Mouse (Mus musculus) forebrain, embryonic 12.5 days (tissue): ENCODE data around the gene Cit. TPM values are rescaled to one million over a fixed set of nuclear protein-coding genes. Genes with fewer than 3 reads are reported as not detected.

ENCODE experiments used
- ATAC-seq: fragments of 200-750 bp; cut with Nextera tagmentation; 2 replicates; pipeline ENCODE4 v1.8.0; 2017; ENCODE audit warnings: moderate TSS enrichment; ENCODE audit not compliant: low FRiP score
- H3K27ac ChIP-seq: fragments of 300-500 bp; sonication (generic); 2 replicates; pipeline ENCODE4 v1.5.1; 2016; ENCODE audit warnings: mild to moderate bottlenecking
- H3K27me3 ChIP-seq: fragments of 300-500 bp; sonication (generic); 2 replicates; pipeline ENCODE4 v1.6.1; 2016; ENCODE audit warnings: mild to moderate bottlenecking
- H3K36me3 ChIP-seq: fragments of 300-500 bp; sonication (generic); replicated peaks from 2 replicates; pipeline ENCODE4 v1.6.1; 2016; ENCODE audit warnings: mild to moderate bottlenecking
- H3K4me1 ChIP-seq: fragments of 300-500 bp; sonication (generic); 2 replicates; pipeline ENCODE4 v1.6.1; 2016
- H3K4me2 ChIP-seq: fragments of 300-500 bp; sonication (generic); 2 replicates; pipeline ENCODE4 v1.6.1; 2016; ENCODE audit warnings: mild to moderate bottlenecking, moderate library complexity
- H3K4me3 ChIP-seq: fragments of 300-500 bp; sonication (generic); replicated peaks from 2 replicates; pipeline ENCODE4 v1.5.1; 2016; ENCODE audit warnings: mild to moderate bottlenecking
- H3K9ac ChIP-seq: fragments of 300-500 bp; sonication (generic); 2 replicates; pipeline ENCODE4 v1.6.1; 2016; ENCODE audit warnings: mild to moderate bottlenecking
- H3K9me3 ChIP-seq: fragments of 300-500 bp; sonication (generic); 2 replicates; pipeline ENCODE4 v1.6.1; 2016
- WGBS: fragments of 180-500 bp; shearing (Covaris S2); methylation state at CpG from one replicate; pipeline ENCODE4 v1.1.7; 2016; 5-methylcytosine and 5-hydroxymethylcytosine counted together
- polyA plus RNA-seq: library from polyadenylated mRNA; unstranded; fragments of >200 nt; fragmentation: Nextera tagmentation; extraction: Ambion mirVana; gene quantifications from 2 replicates; pipeline ENCODE4 v1.2.1, GENCODE M21; 2016

Gene Cit
- polyA plus RNA-seq, 1 experiment from 2014 or later, result 46.5 TPM

- Histone ChIP-seq H3K36me3 (peaks cover 87% of the 10 kb centered on the region), H3K4me2 (no peak overlapping the region), H3K9ac (no peak overlapping the region), H3K4me3 (no peak overlapping the region), H3K9me3 (peaks cover 8% of the 10 kb centered on the region; the same call in 1 of the 2 replicates), H3K27ac (no peak overlapping the region), H3K4me1 (no peaks in the 10 kb centered on the region), H3K27me3 (no peaks in the 10 kb centered on the region)
- ATAC-seq, result no peak
- 97% methylated on average over 14 of the region's 14 CpGs for WGBS
Measured at GRCm38 (mm10) chr5:115954549-115954948, 109.5 kb downstream of the Cit start.

GRCm38 (mm10) chr5:115955131-115955530 is 110.1 kb downstream of the Cit start:
- no peak for ATAC-seq
- no peaks in the 10 kb centered on the region for H3K4me1 ChIP-seq
- peaks cover 84% of the 10 kb centered on the region for H3K36me3 ChIP-seq
- no peak overlapping the region for H3K9ac ChIP-seq
- no peaks in the 10 kb centered on the region for H3K27me3 ChIP-seq
- WGBS, result 93% methylated on average over 14 of the region's 14 CpGs
- no peak overlapping the region for H3K4me2 ChIP-seq
- H3K9me3 ChIP-seq, result peaks cover 8% of the 10 kb centered on the region; the same call in 1 of the 2 replicates
- H3K27ac ChIP-seq, result no peak overlapping the region
- H3K4me3 ChIP-seq, result no peak overlapping the region

- H3K9ac ChIP-seq, result no peak overlapping the region
- peaks cover 83% of the 10 kb centered on the region for H3K36me3 ChIP-seq
Measured at GRCm38 (mm10) chr5:115956048-115956447, 111.0 kb downstream of the Cit start.

GRCm38 (mm10) chr5:115957177-115957576 is 112.1 kb downstream of the Cit start:
- WGBS, result 96% methylated on average over 6 of the region's 6 CpGs
- Histone ChIP-seq H3K27me3 (no peaks in the 10 kb centered on the region), H3K36me3 (peaks cover 80% of the 10 kb centered on the region), H3K9me3 (peaks cover 8% of the 10 kb centered on the region; the same call in 1 of the 2 replicates), H3K4me2 (no peak overlapping the region), H3K27ac (no peak overlapping the region), H3K4me3 (no peak overlapping the region), H3K4me1 (no peaks in the 10 kb centered on the region), H3K9ac (no peak overlapping the region)
- no peak for ATAC-seq

More at GRCm38 (mm10) chr5:115956048-115956447, 111.0 kb downstream of the Cit start:
- Histone ChIP-seq H3K4me2 (no peak overlapping the region), H3K4me3 (no peak overlapping the region), H3K27ac (no peak overlapping the region), H3K27me3 (no peaks in the 10 kb centered on the region), H3K9me3 (peaks cover 8% of the 10 kb centered on the region; the same call in 1 of the 2 replicates), H3K4me1 (no peaks in the 10 kb centered on the region)
- ATAC-seq, result no peak
- 99% methylated on average over 14 of the region's 14 CpGs for WGBS

- Histone ChIP-seq H3K27me3 (no peaks in the 10 kb centered on the region), H3K9ac (no peak overlapping the region), H3K4me3 (no peak overlapping the region), H3K36me3 (peaks cover 69% of the 10 kb centered on the region), H3K4me2 (no peak overlapping the region), H3K27ac (no peak overlapping the region), H3K4me1 (no peaks in the 10 kb centered on the region), H3K9me3 (peaks cover 8% of the 10 kb centered on the region; the same call in 1 of the 2 replicates)
- ATAC-seq, result no peak
- WGBS, result 79% methylated on average over 1 of the region's 1 CpGs
Measured at GRCm38 (mm10) chr5:115958344-115958743, 113.3 kb downstream of the Cit start.

- Histone ChIP-seq H3K9ac (no peak overlapping the region), H3K36me3 (peaks cover 64% of the 10 kb centered on the region), H3K4me3 (no peak overlapping the region), H3K4me2 (no peak overlapping the region), H3K27ac (no peak overlapping the region), H3K4me1 (no peaks in the 10 kb centered on the region), H3K27me3 (no peaks in the 10 kb centered on the region), H3K9me3 (peaks cover 8% of the 10 kb centered on the region; the same call in 1 of the 2 replicates)
- WGBS, result 92% methylated on average over 11 of the region's 11 CpGs
- no peak for ATAC-seq
Measured at GRCm38 (mm10) chr5:115958814-115959213, 113.7 kb downstream of the Cit start.

- Histone ChIP-seq H3K27me3 (no peaks in the 10 kb centered on the region), H3K9ac (no peak overlapping the region), H3K4me1 (no peaks in the 10 kb centered on the region), H3K9me3 (0 out of 2 replicates have a peak, but pooled peaks cover 4% of the 10 kb centered on the region), H3K27ac (no peak overlapping the region), H3K4me2 (no peak overlapping the region), H3K4me3 (no peak overlapping the region), H3K36me3 (peaks cover 45% of the 10 kb centered on the region)
- ATAC-seq, result no peak
- 93% methylated on average over 9 of the region's 9 CpGs for WGBS
Measured at GRCm38 (mm10) chr5:115961809-115962208, 116.7 kb downstream of the Cit start.

GRCm38 (mm10) chr5:115971236-115971635 is 126.2 kb downstream of the Cit start:
- H3K27ac ChIP-seq, result no peak overlapping the region
- no peak overlapping the region for H3K9ac ChIP-seq
- ATAC-seq, result no peak
- H3K4me1 ChIP-seq, result no peaks in the 10 kb centered on the region
- no peaks in the 10 kb centered on the region for H3K9me3 ChIP-seq
- 93% methylated on average over 15 of the region's 15 CpGs for WGBS
- no peak overlapping the region for H3K4me3 ChIP-seq
- H3K36me3 ChIP-seq, result peaks cover 70% of the 10 kb centered on the region
- H3K4me2 ChIP-seq, result no peak overlapping the region
- no peaks in the 10 kb centered on the region for H3K27me3 ChIP-seq

- H3K36me3 ChIP-seq, result peaks cover 77% of the 10 kb centered on the region
- no peak for ATAC-seq
- no peaks in the 10 kb centered on the region for H3K27me3 ChIP-seq
- H3K27ac ChIP-seq, result no peak overlapping the region
- H3K4me3 ChIP-seq, result no peak overlapping the region
- no peaks in the 10 kb centered on the region; the same call in 1 of the 2 replicates for H3K4me1 ChIP-seq
- no peak overlapping the region for H3K9ac ChIP-seq
- WGBS, result 86% methylated on average over 10 of the region's 10 CpGs
- H3K9me3 ChIP-seq, result no peaks in the 10 kb centered on the region
- no peak overlapping the region for H3K4me2 ChIP-seq
Measured at GRCm38 (mm10) chr5:115975672-115976071, 130.6 kb downstream of the Cit start.

GRCm38 (mm10) chr5:115976446-115976845 is 131.4 kb downstream of the Cit start:
- Histone ChIP-seq H3K9me3 (no peaks in the 10 kb centered on the region), H3K4me2 (no peak overlapping the region), H3K27me3 (no peaks in the 10 kb centered on the region), H3K9ac (no peak overlapping the region), H3K36me3 (peaks cover 75% of the 10 kb centered on the region), H3K4me1 (no peaks in the 10 kb centered on the region; the same call in 1 of the 2 replicates), H3K27ac (no peak overlapping the region), H3K4me3 (no peak overlapping the region)
- ATAC-seq, result no peak
- WGBS, result 89% methylated on average over 5 of the region's 5 CpGs

GRCm38 (mm10) chr5:115977266-115977665 is 132.2 kb downstream of the Cit start:
- 83% methylated on average over 10 of the region's 10 CpGs for WGBS
- Histone ChIP-seq H3K27ac (no peak overlapping the region), H3K4me2 (no peak overlapping the region), H3K36me3 (peaks cover 75% of the 10 kb centered on the region), H3K4me3 (no peak overlapping the region), H3K4me1 (no peaks in the 10 kb centered on the region; the same call in 1 of the 2 replicates), H3K9ac (no peak overlapping the region), H3K27me3 (no peaks in the 10 kb centered on the region), H3K9me3 (no peaks in the 10 kb centered on the region)
- ATAC-seq, result no peak

- WGBS, result 89% methylated on average over 10 of the region's 10 CpGs
- Histone ChIP-seq H3K36me3 (peaks cover 78% of the 10 kb centered on the region), H3K27me3 (no peaks in the 10 kb centered on the region), H3K9me3 (no peaks in the 10 kb centered on the region), H3K4me1 (no peaks in the 10 kb centered on the region; the same call in 1 of the 2 replicates), H3K4me2 (no peak overlapping the region), H3K9ac (no peak overlapping the region), H3K27ac (no peak overlapping the region), H3K4me3 (no peak overlapping the region)
- no peak for ATAC-seq
Measured at GRCm38 (mm10) chr5:115977757-115978156, 132.7 kb downstream of the Cit start.

GRCm38 (mm10) chr5:115978255-115978654 is 133.2 kb downstream of the Cit start:
- Histone ChIP-seq H3K9ac (no peak overlapping the region), H3K27me3 (no peaks in the 10 kb centered on the region), H3K27ac (no peak overlapping the region), H3K9me3 (no peaks in the 10 kb centered on the region), H3K4me1 (no peaks in the 10 kb centered on the region; the same call in 1 of the 2 replicates), H3K36me3 (peaks cover 83% of the 10 kb centered on the region), H3K4me2 (no peak overlapping the region), H3K4me3 (no peak overlapping the region)
- no peak for ATAC-seq
- 72% methylated on average over 5 of the region's 5 CpGs for WGBS
